Mouse (Mus musculus) limb, embryonic 14.5 days (tissue): ENCODE measurements around the gene Hddc2. TPM values are rescaled to one million over a fixed set of nuclear protein-coding genes. Genes with fewer than 3 reads are reported as not detected.

ENCODE experiments used
- ATAC-seq: fragments of 200-750 bp; cut with Nextera tagmentation; 2 replicates; pipeline ENCODE4 v1.8.0; 2017; ENCODE audit warnings: low read depth, moderate number of reproducible peaks, moderate TSS enrichment; ENCODE audit not compliant: low FRiP score
- DNase-seq: peaks from one replicate; pipeline ENCODE4 v3.0.0-alpha.2; 2015; ENCODE audit warnings: low spot score
- H3K27ac ChIP-seq: fragments of 300-500 bp; sonication (generic); replicated peaks from 2 replicates; pipeline ENCODE4 v1.5.1; 2014; ENCODE audit warnings: low read depth, mild to moderate bottlenecking, low read length, moderate library complexity, mixed read lengths
- H3K27me3 ChIP-seq: fragments of 300-500 bp; sonication (generic); 2 replicates; pipeline ENCODE4 v1.6.1; 2014; ENCODE audit warnings: low read length, mixed read lengths; ENCODE audit not compliant: control insufficient read depth, insufficient read depth
- H3K36me3 ChIP-seq: fragments of 300-500 bp; sonication (generic); 2 replicates; pipeline ENCODE4 v1.6.1; 2014; ENCODE audit warnings: mild to moderate bottlenecking, low read length, moderate library complexity, mixed read lengths; ENCODE audit not compliant: control insufficient read depth, insufficient read depth
- H3K4me1 ChIP-seq: fragments of 300-500 bp; sonication (generic); 2 replicates; pipeline ENCODE4 v1.6.1; 2014; ENCODE audit warnings: antibody characterized with exemption, low read length, mixed read lengths; ENCODE audit not compliant: control insufficient read depth, insufficient read depth
- H3K4me2 ChIP-seq: fragments of 300-500 bp; sonication (generic); replicated peaks from 2 replicates; pipeline ENCODE4 v1.6.1; 2014; ENCODE audit warnings: low read depth, mild to moderate bottlenecking, low read length, moderate library complexity; ENCODE audit not compliant: severe bottlenecking
- H3K4me3 ChIP-seq: fragments of 300-500 bp; sonication (generic); replicated peaks from 2 replicates; pipeline ENCODE4 v1.5.1; 2014; ENCODE audit warnings: low read length
- H3K9ac ChIP-seq: fragments of 300-500 bp; sonication (generic); 2 replicates; pipeline ENCODE4 v1.6.1; 2014; ENCODE audit warnings: mild to moderate bottlenecking, low read depth, low read length, moderate library complexity; ENCODE audit not compliant: severe bottlenecking
- H3K9me3 ChIP-seq: fragments of 300-500 bp; sonication (generic); 2 replicates; pipeline ENCODE4 v1.6.1; 2016; ENCODE audit warnings: low read length; ENCODE audit not compliant: control insufficient read depth
- POLR2A ChIP-seq: fragments of 200-500 bp; IDR thresholded peaks from 2 replicates; pipeline ENCODE4 v1.8.0; 2012; ENCODE audit warnings: inconsistent platforms, mild to moderate bottlenecking, moderate library complexity, borderline replicate concordance; ENCODE audit not compliant: insufficient read depth, insufficient read length; ENCODE audit errors: extremely low read depth
- WGBS: fragments of 180-500 bp; shearing (Covaris S2); extraction: QIAGEN DNeasy Blood & Tissue Kit; methylation state at CpG from one replicate; pipeline ENCODE4 v1.1.7; 2014; 5-methylcytosine and 5-hydroxymethylcytosine counted together
- polyA plus RNA-seq, 2 experiments: library from polyadenylated mRNA; depleted of rRNA in 1 of 2; stranded (reverse) in 1 of 2; unstranded in 1 of 2; fragments of >200 nt; fragmentation: Nextera tagmentation in 1 of 2; extraction: Ambion mirVana in 1 of 2; gene quantifications; 2 replicates each; pipeline versions ENCODE4 v1.2.1 to v1.2.3; 2012 to 2014

The Hddc2 gene
- polyA plus RNA-seq, 2 experiments = 34.4 to 76.9 TPM

- no peak for DNase-seq
- H3K4me1 ChIP-seq = no peaks in the 10 kb centered on the region
- H3K9ac ChIP-seq = no peak overlapping the region
- H3K27ac ChIP-seq = no peak overlapping the region
- TF ChIP-seq POLR2A = no peak
- ATAC-seq = no peak
- no peaks in the 10 kb centered on the region for H3K9me3 ChIP-seq
- no peak overlapping the region for H3K4me2 ChIP-seq
- 58% methylated on average over 5 of the region's 5 CpGs for whole genome bisulfite sequencing
- no peaks in the 10 kb centered on the region; the same call in 1 of the 2 replicates for H3K27me3 ChIP-seq
- H3K4me3 ChIP-seq = no peak overlapping the region
- no peaks in the 10 kb centered on the region for H3K36me3 ChIP-seq
Observed at GRCm38 (mm10) chr10:31295705-31296104, 17.5 kb upstream of the Hddc2 start.

- no peak overlapping the region for H3K9ac ChIP-seq
- H3K4me3 ChIP-seq = no peak overlapping the region
- whole genome bisulfite sequencing = 42% methylated on average over 1 of the region's 1 CpGs
- no peak for ATAC-seq
- no peak for DNase-seq
- no peak overlapping the region for H3K4me2 ChIP-seq
- H3K27ac ChIP-seq = no peak overlapping the region
- H3K9me3 ChIP-seq = no peaks in the 10 kb centered on the region
- no peak for TF ChIP-seq POLR2A
- H3K36me3 ChIP-seq = no peaks in the 10 kb centered on the region
- H3K4me1 ChIP-seq = no peaks in the 10 kb centered on the region
- H3K27me3 ChIP-seq = no peaks in the 10 kb centered on the region; the same call in 1 of the 2 replicates
Observed at GRCm38 (mm10) chr10:31296458-31296857, 16.7 kb upstream of the Hddc2 start.

DNA sequence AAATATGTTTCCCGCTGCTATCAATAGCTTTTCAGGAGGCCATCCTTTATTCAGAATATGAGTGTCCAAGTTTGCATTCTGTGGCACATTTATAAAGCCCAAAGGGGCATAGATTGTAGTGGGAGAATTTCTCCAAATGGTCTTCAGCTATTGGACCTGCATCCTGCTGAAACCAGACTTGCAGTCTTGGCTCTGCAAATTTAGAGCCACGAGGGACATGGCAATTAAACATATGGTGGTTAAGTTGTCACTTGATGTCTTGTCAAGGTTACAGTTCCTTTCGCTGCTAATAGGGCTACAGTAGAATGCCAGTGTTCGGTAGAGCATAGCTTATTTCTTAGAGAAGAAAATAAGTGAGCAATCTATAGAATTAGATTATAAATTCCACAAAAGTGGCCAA, 16.1 kb upstream of the Hddc2 start:
- 58% methylated on average over 4 of the region's 4 CpGs for WGBS

GRCm38 (mm10) chr10:31298263-31298662, 14.9 kb upstream of the Hddc2 start:
- H3K36me3 ChIP-seq = no peaks in the 10 kb centered on the region
- H3K9ac ChIP-seq = no peak overlapping the region
- H3K4me2 ChIP-seq = no peak overlapping the region
- DNase-seq (no peak), ATAC-seq (no peak)
- no peak overlapping the region for H3K4me3 ChIP-seq
- no peaks in the 10 kb centered on the region for H3K9me3 ChIP-seq
- no peaks in the 10 kb centered on the region for H3K4me1 ChIP-seq
- H3K27ac ChIP-seq = no peak overlapping the region
- TF ChIP-seq POLR2A = no peak
- 58% methylated on average over 2 of the region's 2 CpGs for WGBS
- no peaks in the 10 kb centered on the region; the same call in 1 of the 2 replicates for H3K27me3 ChIP-seq

More for the DNA sequence above, 16.1 kb upstream of the Hddc2 start:
- no peak overlapping the region for H3K9ac ChIP-seq
- DNase-seq = no peak
- no peaks in the 10 kb centered on the region for H3K4me1 ChIP-seq
- H3K9me3 ChIP-seq = no peaks in the 10 kb centered on the region
- H3K27ac ChIP-seq = no peak overlapping the region
- H3K36me3 ChIP-seq = no peaks in the 10 kb centered on the region
- no peaks in the 10 kb centered on the region; the same call in 1 of the 2 replicates for H3K27me3 ChIP-seq
- H3K4me2 ChIP-seq = no peak overlapping the region
- H3K4me3 ChIP-seq = no peak overlapping the region
- no peak for TF ChIP-seq POLR2A
- no peak for ATAC-seq

GRCm38 (mm10) chr10:31298921-31299574, 14.1 kb upstream of the Hddc2 start:
- H3K4me2 ChIP-seq = no peak overlapping the region
- ATAC-seq (peak; percentile 58; the same call in 1 of the 2 replicates), DNase-seq (peak; percentile 86)
- no peak overlapping the region for H3K27ac ChIP-seq
- no peak for TF ChIP-seq POLR2A
- no peak overlapping the region for H3K9ac ChIP-seq
- H3K4me3 ChIP-seq = no peak overlapping the region
- no peaks in the 10 kb centered on the region; the same call in 1 of the 2 replicates for H3K27me3 ChIP-seq
- WGBS = 40% methylated on average over 6 of the region's 6 CpGs
- no peaks in the 10 kb centered on the region for H3K4me1 ChIP-seq
- H3K36me3 ChIP-seq = no peaks in the 10 kb centered on the region
- no peaks in the 10 kb centered on the region for H3K9me3 ChIP-seq

DNA sequence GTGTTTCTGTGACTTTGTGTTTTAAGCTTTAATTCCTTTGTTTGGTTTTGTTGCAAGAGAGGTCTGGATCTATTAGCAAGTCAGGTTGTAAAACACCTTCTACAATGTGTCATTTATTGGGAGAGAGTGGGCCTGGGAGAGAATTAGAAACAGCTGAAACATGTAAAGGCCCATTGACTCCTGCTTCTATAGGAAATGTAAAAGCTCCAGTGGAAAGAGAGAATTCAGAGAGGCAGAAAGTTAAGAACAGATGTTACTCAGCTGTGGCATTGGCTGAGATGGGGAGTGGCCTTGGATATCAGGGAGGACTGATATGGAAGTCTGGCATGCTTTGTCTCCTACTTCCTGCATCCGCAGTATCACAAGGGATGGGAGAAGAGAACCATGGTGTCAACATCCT, 12.9 kb upstream of the Hddc2 start:
- peak; percentile 48 for DNase-seq
- ATAC-seq = peak; percentile 71
- no peak overlapping the region for H3K27ac ChIP-seq

More for the DNA sequence above, 12.9 kb upstream of the Hddc2 start:
- 8% methylated on average over 1 of the region's 1 CpGs for WGBS
- no peak overlapping the region for H3K9ac ChIP-seq
- H3K4me2 ChIP-seq = no peak overlapping the region
- no peak overlapping the region for H3K4me3 ChIP-seq
- H3K9me3 ChIP-seq = no peaks in the 10 kb centered on the region
- H3K27me3 ChIP-seq = no peaks in the 10 kb centered on the region; the same call in 1 of the 2 replicates
- H3K36me3 ChIP-seq = no peaks in the 10 kb centered on the region
- H3K4me1 ChIP-seq = no peaks in the 10 kb centered on the region
- TF ChIP-seq POLR2A = no peak
